ENCODE assay signal across 8 mouse cellular contexts in genomic region chr6:124463881-124464291, GRCm38 (mm10). TPM values are rescaled to one million over a fixed set of nuclear protein-coding genes. Genes with fewer than 3 reads are reported as not detected.
DNase-seq lines count a peak whose midpoint lies in the region; ATAC-seq and TF ChIP-seq lines count a peak whose summit lies in the region.

No protein-coding gene starts in this region.

- peak overlapping the region; percentile 75 for H3K4me2 ChIP-seq in embryonic facial prominence, embryonic 12.5 days (replicated peaks)
- H3K4me2 ChIP-seq in limb, embryonic 12.5 days, result peak overlapping the region; percentile 77

- no peak for TF ChIP-seq CTCF in olfactory bulb, adult 2 months (IDR thresholded peaks at IDR 0.05; ENCODE audit: insufficient read depth, low read depth, low read length)

- H3K9ac ChIP-seq in embryonic facial prominence, embryonic 12.5 days, result peak overlapping the region; percentile 58
- H3K9ac ChIP-seq in limb, embryonic 12.5 days (replicated peaks), result no peak overlapping the region; the same call in 1 of the 2 replicates

- no peak overlapping the region for H3K27ac ChIP-seq in embryonic facial prominence, embryonic 12.5 days
- H3K27ac ChIP-seq in limb, embryonic 12.5 days, result no peak overlapping the region
- H3K27ac ChIP-seq in olfactory bulb, adult 2 months (ENCODE audit: insufficient read depth, low read depth, low read length), result peak overlapping the region; percentile 87

- 22% methylated on average over 8 of the region's 8 CpGs for WGBS in embryonic facial prominence, embryonic 12.5 days
- 25% methylated on average over 8 of the region's 8 CpGs for WGBS in limb, embryonic 12.5 days
- WGBS in olfactory bulb, adult 2 months, result 5% methylated on average over 8 of the region's 8 CpGs

- no peak for ATAC-seq in embryonic facial prominence, embryonic 12.5 days (ENCODE audit: insufficient number of reproducible peaks, insufficient read depth, low FRiP score, low TSS enrichment)
- no peak for ATAC-seq in limb, embryonic 12.5 days (ENCODE audit: insufficient number of reproducible peaks, insufficient read depth, low FRiP score, low TSS enrichment, low read depth)

- peak overlapping the region; percentile 50 for H3K4me3 ChIP-seq in embryonic facial prominence, embryonic 12.5 days
- H3K4me3 ChIP-seq in limb, embryonic 12.5 days (replicated peaks), result peak overlapping the region; percentile 46
- H3K4me3 ChIP-seq in olfactory bulb, adult 2 months (ENCODE audit: insufficient read depth, low read depth, low read length), result peak overlapping the region; percentile 81

- DNase-seq in retina, postnatal 1 day, result peak; percentile 58
- no peak for DNase-seq in retina, embryonic 14.5 days (ENCODE audit: low spot score)
- no peak for DNase-seq in B cell, adult 2 months
- DNase-seq in adrenal gland, adult (ENCODE audit: inconsistent age in 2 of 2, low spot score in 1 of 2), result no peak
- DNase-seq in lung, postnatal 10 days, result no peak

- H3K9me3 ChIP-seq in embryonic facial prominence, embryonic 12.5 days, result no peaks in the 10 kb centered on the region
- H3K9me3 ChIP-seq in limb, embryonic 12.5 days, result no peaks in the 10 kb centered on the region

- H3K36me3 ChIP-seq in embryonic facial prominence, embryonic 12.5 days, result no peaks in the 10 kb centered on the region
- no peaks in the 10 kb centered on the region for H3K36me3 ChIP-seq in limb, embryonic 12.5 days

- peaks cover 10% of the 10 kb centered on the region for H3K4me1 ChIP-seq in embryonic facial prominence, embryonic 12.5 days
- peaks cover 15% of the 10 kb centered on the region; the same call in 1 of the 2 replicates for H3K4me1 ChIP-seq in limb, embryonic 12.5 days (replicated peaks)
- peaks cover 30% of the 10 kb centered on the region for H3K4me1 ChIP-seq in olfactory bulb, adult 2 months (ENCODE audit: control insufficient read depth, insufficient read depth, low read length)

- TF ChIP-seq POLR2A in olfactory bulb, adult 2 months (IDR thresholded peaks at IDR 0.05; ENCODE audit: insufficient read depth, low read depth, low read length), result no peak

- H3K27me3 ChIP-seq in embryonic facial prominence, embryonic 12.5 days, result no peaks in the 10 kb centered on the region
- peaks cover 12% of the 10 kb centered on the region for H3K27me3 ChIP-seq in limb, embryonic 12.5 days

RNA-seq across cellular contexts. Expression of gene Clstn3, which starts 0.7 kb away (rescaled TPM):
- 13.1 and 13.8 TPM in 2 replicates for polyA plus RNA-seq in embryonic facial prominence, embryonic 12.5 days (2016; fragmentation: Nextera tagmentation; extraction: Ambion mirVana)
- polyA plus RNA-seq in limb, embryonic 12.5 days (2016; fragmentation: Nextera tagmentation; extraction: Ambion mirVana), result 10.3 and 10.9 TPM in 2 replicates
- polyA plus RNA-seq in olfactory bulb, adult 2 months (2012; ENCODE audit: insufficient read depth, insufficient read length, low replicate concordance, missing spikeins), result not detected in 2 replicates

RNA-seq across cellular contexts. Expression of gene C1rl, which starts 29.0 kb away (rescaled TPM):
- 0.24 and 0.45 TPM in 2 replicates for polyA plus RNA-seq in embryonic facial prominence, embryonic 12.5 days (2016; fragmentation: Nextera tagmentation; extraction: Ambion mirVana)
- polyA plus RNA-seq in limb, embryonic 12.5 days (2016; fragmentation: Nextera tagmentation; extraction: Ambion mirVana), result 0.54 and 0.63 TPM in 2 replicates
- not detected in 2 replicates for polyA plus RNA-seq in olfactory bulb, adult 2 months (2012; ENCODE audit: insufficient read depth, insufficient read length, low replicate concordance, missing spikeins)

RNA-seq across cellular contexts. Expression of gene C1ra, which starts 48.3 kb away (rescaled TPM):
- 0.55 and 0.57 TPM in 2 replicates for polyA plus RNA-seq in embryonic facial prominence, embryonic 12.5 days (2016; fragmentation: Nextera tagmentation; extraction: Ambion mirVana)
- polyA plus RNA-seq in limb, embryonic 12.5 days (2016; fragmentation: Nextera tagmentation; extraction: Ambion mirVana), result 0.56 and 0.61 TPM in 2 replicates
- not detected in 2 replicates for polyA plus RNA-seq in olfactory bulb, adult 2 months (2012; ENCODE audit: insufficient read depth, insufficient read length, low replicate concordance, missing spikeins)

RNA-seq across cellular contexts. Expression of gene Pex5, which starts 49.0 kb away (rescaled TPM):
- polyA plus RNA-seq in embryonic facial prominence, embryonic 12.5 days (2016; fragmentation: Nextera tagmentation; extraction: Ambion mirVana), result 59.1 and 64.5 TPM in 2 replicates
- 49.8 and 50.3 TPM in 2 replicates for polyA plus RNA-seq in limb, embryonic 12.5 days (2016; fragmentation: Nextera tagmentation; extraction: Ambion mirVana)
- not detected in 2 replicates for polyA plus RNA-seq in olfactory bulb, adult 2 months (2012; ENCODE audit: insufficient read depth, insufficient read length, low replicate concordance, missing spikeins)
